Mouse (Mus musculus) frontal cortex, postnatal 10 days (tissue): ENCODE results near the gene Pole3.

Experiments used
- DNase-seq, 2 experiments: peaks; one replicate each; pipeline ENCODE4 v3.0.0; 2022; ENCODE audit warnings: low spot score in 2 of 2, mixed read lengths in 1 of 2

The Pole3 gene

GRCm38 (mm10) chr4:62518416-62519121, 6.3 kb downstream of the Pole3 start:
- DNase-seq: no peak

- no peak for DNase-seq
These were observed 7.1 kb downstream of the Pole3 start for GRCm38 (mm10) chr4:62517538-62518415.

- no peak for DNase-seq
These were observed 7.8 kb downstream of the Pole3 start for GRCm38 (mm10) chr4:62517046-62517445.

GRCm38 (mm10) chr4:62516579-62516978, 8.3 kb downstream of the Pole3 start:
- no peak for DNase-seq

GRCm38 (mm10) chr4:62516079-62516478, 8.8 kb downstream of the Pole3 start:
- no peak for DNase-seq

- DNase-seq: no peak
These were observed 9.4 kb downstream of the Pole3 start for GRCm38 (mm10) chr4:62515490-62515889.

GRCm38 (mm10) chr4:62514995-62515394, 9.9 kb downstream of the Pole3 start:
- DNase-seq: no peak

GRCm38 (mm10) chr4:62513998-62514506, 10.8 kb downstream of the Pole3 start:
- DNase-seq: no peak

GRCm38 (mm10) chr4:62509946-62510345, 14.9 kb downstream of the Pole3 start:
- DNase-seq: no peak

- DNase-seq: no peak
These were observed 16.0 kb downstream of the Pole3 start for GRCm38 (mm10) chr4:62508839-62509238.

GRCm38 (mm10) chr4:62506798-62507197, 18.1 kb downstream of the Pole3 start:
- DNase-seq: no peak

- DNase-seq: no peak
These were observed 18.9 kb downstream of the Pole3 start for GRCm38 (mm10) chr4:62505991-62506390.

- DNase-seq: no peak
These were observed 21.4 kb downstream of the Pole3 start, which contains the start of gene Hdhd3 for GRCm38 (mm10) chr4:62503374-62503970. Hdhd3 (minus strand) TSS chr4:62503467.

GRCm38 (mm10) chr4:62502969-62503368, 21.9 kb downstream of the Pole3 start:
- no peak for DNase-seq

GRCm38 (mm10) chr4:62501964-62502732, 22.7 kb downstream of the Pole3 start:
- peak; percentile 81 to 89 for DNase-seq

- DNase-seq: no peak
These were observed 23.3 kb downstream of the Pole3 start for GRCm38 (mm10) chr4:62501534-62501933.

- no peak for DNase-seq
These were observed 24.1 kb downstream of the Pole3 start for GRCm38 (mm10) chr4:62500799-62501198.

- DNase-seq: no peak
These were observed 28.1 kb downstream of the Pole3 start for GRCm38 (mm10) chr4:62496815-62497214.

- no peak for DNase-seq
These were observed 28.9 kb downstream of the Pole3 start for GRCm38 (mm10) chr4:62495946-62496345.

- no peak for DNase-seq
These were observed 30.6 kb downstream of the Pole3 start for GRCm38 (mm10) chr4:62494230-62494629.

- peak in 1 of 2 experiments; percentile 36 for DNase-seq
These were observed 32.2 kb downstream of the Pole3 start for GRCm38 (mm10) chr4:62492682-62493081.
